Mouse (Mus musculus) ES-Bruce4 (cell line): ENCODE data around the gene Snapc1.

Source experiments
- CTCF ChIP-seq: IDR thresholded peaks from one replicate; pipeline ENCODE4 v1.8.1; 2011; ENCODE audit warnings: low read depth, low read length
- POLR2A ChIP-seq: IDR thresholded peaks from one replicate; pipeline ENCODE4 v1.8.1; 2011; ENCODE audit warnings: low read length; ENCODE audit not compliant: insufficient read depth

DNA sequence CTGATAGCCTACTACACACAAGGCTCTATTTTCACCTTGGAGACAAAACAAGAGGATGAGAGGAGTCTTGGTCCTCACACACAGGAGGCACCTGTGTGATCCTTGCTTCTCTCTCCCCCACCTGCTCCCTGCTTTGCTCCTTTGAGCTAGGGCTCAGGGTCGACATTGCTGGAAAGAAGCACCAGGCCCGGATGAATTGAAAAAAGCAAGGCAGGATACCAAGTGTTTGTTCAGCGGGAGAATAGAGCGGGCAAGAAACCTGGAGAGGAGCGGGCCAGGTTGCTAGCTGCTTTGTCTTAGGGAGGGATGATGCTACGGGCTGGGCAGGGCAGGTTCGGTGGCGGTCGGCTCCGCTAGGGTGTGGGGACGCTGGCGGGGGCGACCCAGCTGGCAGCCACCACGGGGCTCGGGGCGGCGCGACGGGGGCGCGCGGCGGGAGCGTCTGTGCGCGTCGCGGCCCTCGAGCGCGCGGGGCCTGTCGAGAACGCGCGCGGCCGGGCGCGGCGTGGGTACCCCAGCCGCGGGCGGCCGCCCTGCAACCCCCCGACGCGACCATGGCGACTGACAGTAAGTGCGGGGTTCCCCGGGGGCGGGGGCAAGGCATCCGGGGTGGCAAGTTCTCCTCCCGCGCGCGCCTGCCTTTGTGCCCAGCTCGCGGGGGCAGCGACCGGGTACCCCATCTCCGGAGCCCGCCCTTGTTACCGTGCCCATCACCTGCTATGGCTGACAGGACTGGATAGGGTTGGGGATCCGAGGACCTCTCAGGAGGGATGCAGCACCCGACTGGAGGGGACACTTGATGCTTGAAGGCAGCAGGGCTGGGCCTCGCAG lies 33.2 kb downstream of the Snapc1 start, which contains the start of gene Syt16:
- TF ChIP-seq CTCF: no peak
- TF ChIP-seq POLR2A: no peak
